Mouse (Mus musculus): Measurements from ENCODE around the gene Cdkn1b. TPM values are rescaled to one million over a fixed set of nuclear protein-coding genes. Genes with fewer than 3 reads are reported as not detected.

Cdkn1b gene
- total and polyA plus RNA-seq, 3 experiments, result 15.0 to 42.0 (median 35.9) TPM

DNA sequence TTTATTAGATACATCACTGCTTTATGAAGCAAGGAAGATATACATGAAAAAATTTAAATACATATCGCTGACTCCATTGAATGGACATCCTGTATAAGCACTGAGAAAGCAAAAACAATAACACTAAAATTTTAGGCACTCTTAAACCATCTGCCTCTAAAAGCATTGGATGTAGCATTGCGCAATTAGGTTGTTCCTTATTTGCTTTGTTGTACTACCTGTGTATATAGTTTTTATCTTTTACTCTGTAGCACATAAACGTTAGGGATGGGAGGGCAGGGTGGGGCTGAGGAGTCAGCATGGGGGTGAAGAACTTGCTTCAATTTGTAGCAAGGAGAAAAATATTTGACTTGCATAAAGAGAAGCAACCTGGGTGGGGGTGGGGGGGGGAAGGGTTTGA, 4.1 kb downstream of the Cdkn1b start:
- H3K4me1 ChIP-seq (ENCODE audit: control insufficient read depth, insufficient read depth, low read length), result peaks cover under 1% of the 10 kb centered on the region; the same call in 1 of the 2 replicates
- no peaks in the 10 kb centered on the region for H3K27me3 ChIP-seq (ENCODE audit: control insufficient read depth, insufficient read depth, low read length)
- intact Hi-C loops (cut with DNase I), result loop anchor here (5.0 kb wide), 1 partner anchor 58 kb away; the partner anchor contains the start of gene Apold1
- H3K36me3 ChIP-seq (ENCODE audit: control insufficient read depth, insufficient read depth, low read length), result peaks cover 20% of the 10 kb centered on the region
- H3K79me2 ChIP-seq (replicated peaks; ENCODE audit: control insufficient read depth, insufficient read depth, low read length), result no peaks in the 10 kb centered on the region; the same call in 1 of the 2 replicates
- no peak for TF ChIP-seq POLR2A (IDR thresholded peaks at IDR 0.05; ENCODE audit: insufficient read depth, low read depth, low read length)
- no peak for TF ChIP-seq CTCF (IDR thresholded peaks at IDR 0.05)
- no peak for TF ChIP-seq EP300 (IDR thresholded peaks at IDR 0.05; ENCODE audit: insufficient read depth, low read depth, low read length)
- 51% methylated on average over 3 of the region's 3 CpGs for WGBS
- no peak for DNase-seq
- no peak overlapping the region for H3K9ac ChIP-seq (ENCODE audit: low read depth, low read length)
- H3K4me3 ChIP-seq, result no peak overlapping the region
- H3K27ac ChIP-seq, result no peak overlapping the region

DNA sequence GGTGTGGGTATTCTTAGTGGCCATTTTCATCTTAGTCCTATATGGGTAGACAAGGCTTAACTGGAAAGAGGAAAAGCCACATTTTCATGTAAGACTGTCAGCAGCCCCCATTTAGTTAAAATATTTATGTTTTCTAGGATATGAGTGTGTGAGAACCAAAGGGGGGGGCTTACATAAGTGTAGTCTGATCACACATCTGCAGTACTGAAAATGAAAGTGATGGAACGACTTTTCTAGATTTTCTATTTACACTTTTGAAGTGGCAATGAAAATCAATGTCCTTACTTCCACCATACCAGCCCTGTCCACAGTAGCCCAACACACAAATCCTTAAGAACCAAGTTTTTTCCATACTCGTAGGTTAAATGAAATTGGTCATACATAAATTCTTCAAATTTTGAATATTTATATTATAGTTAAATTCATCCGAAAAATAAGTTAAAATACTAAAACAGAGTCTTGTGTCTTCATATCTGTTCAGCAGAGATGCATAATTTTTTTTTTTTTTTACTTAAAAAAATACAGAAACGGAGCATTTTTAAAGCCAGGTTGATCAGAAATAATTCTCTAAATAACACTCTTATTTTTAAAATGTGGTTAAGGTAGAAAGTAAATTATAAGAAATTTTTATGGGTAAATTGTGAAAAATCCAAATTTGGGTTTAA, 5.6 kb downstream of the Cdkn1b start:
- Histone ChIP-seq H3K79me2 (replicated peaks; ENCODE audit: control insufficient read depth, insufficient read depth, low read length) (no peaks in the 10 kb centered on the region; the same call in 1 of the 2 replicates), H3K36me3 (ENCODE audit: control insufficient read depth, insufficient read depth, low read length) (peaks cover 20% of the 10 kb centered on the region), H3K27ac (no peak overlapping the region; the same call in 1 of the 2 replicates), H3K4me3 (no peak overlapping the region), H3K27me3 (ENCODE audit: control insufficient read depth, insufficient read depth, low read length) (no peaks in the 10 kb centered on the region), H3K4me1 (ENCODE audit: control insufficient read depth, insufficient read depth, low read length) (no peaks in the 10 kb centered on the region; the same call in 1 of the 2 replicates), H3K9ac (ENCODE audit: low read depth, low read length) (no peak overlapping the region)
- DNase-seq, result no peak
- TF ChIP-seq CTCF (IDR thresholded peaks at IDR 0.05) (no peak), EP300 (IDR thresholded peaks at IDR 0.05; ENCODE audit: insufficient read depth, low read depth, low read length) (no peak), POLR2A (IDR thresholded peaks at IDR 0.05; ENCODE audit: insufficient read depth, low read depth, low read length) (no peak)
- WGBS, result 56% methylated on average over 4 of the region's 4 CpGs
- intact Hi-C loops (cut with DNase I), result no loop called here

DNA sequence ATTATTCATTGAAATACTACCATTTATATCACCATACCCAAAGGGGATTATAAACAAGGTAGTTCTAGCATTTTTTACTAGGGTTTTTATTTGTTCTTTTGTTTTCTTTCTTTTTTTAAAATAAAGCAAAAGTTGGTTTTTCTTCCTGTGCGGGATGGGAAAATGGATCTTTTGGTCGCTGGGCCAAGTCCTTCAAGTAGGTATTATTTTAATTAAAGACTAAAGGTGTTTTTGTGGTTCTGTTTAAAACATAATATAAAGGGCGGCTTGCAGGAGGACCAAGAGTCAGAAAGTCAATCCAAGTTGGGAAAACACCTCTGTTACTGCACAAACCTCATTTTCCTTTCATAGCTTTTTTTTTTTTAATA, 6.1 kb downstream of the Cdkn1b start:
- Histone ChIP-seq H3K4me1 (ENCODE audit: control insufficient read depth, insufficient read depth, low read length) (no peaks in the 10 kb centered on the region; the same call in 1 of the 2 replicates), H3K27ac (peak overlapping the region; percentile 89), H3K79me2 (replicated peaks; ENCODE audit: control insufficient read depth, insufficient read depth, low read length) (no peaks in the 10 kb centered on the region; the same call in 1 of the 2 replicates), H3K27me3 (ENCODE audit: control insufficient read depth, insufficient read depth, low read length) (no peaks in the 10 kb centered on the region), H3K9ac (ENCODE audit: low read depth, low read length) (peak overlapping the region; percentile 83), H3K4me3 (peak overlapping the region; percentile 78), H3K36me3 (ENCODE audit: control insufficient read depth, insufficient read depth, low read length) (peaks cover 20% of the 10 kb centered on the region)
- intact Hi-C loops (cut with DNase I), result no loop called here
- no peak for DNase-seq
- 35% methylated on average over 3 of the region's 3 CpGs for WGBS
- TF ChIP-seq POLR2A (IDR thresholded peaks at IDR 0.05; ENCODE audit: insufficient read depth, low read depth, low read length) (no peak), EP300 (IDR thresholded peaks at IDR 0.05; ENCODE audit: insufficient read depth, low read depth, low read length) (no peak), CTCF (IDR thresholded peaks at IDR 0.05) (no peak)

DNA sequence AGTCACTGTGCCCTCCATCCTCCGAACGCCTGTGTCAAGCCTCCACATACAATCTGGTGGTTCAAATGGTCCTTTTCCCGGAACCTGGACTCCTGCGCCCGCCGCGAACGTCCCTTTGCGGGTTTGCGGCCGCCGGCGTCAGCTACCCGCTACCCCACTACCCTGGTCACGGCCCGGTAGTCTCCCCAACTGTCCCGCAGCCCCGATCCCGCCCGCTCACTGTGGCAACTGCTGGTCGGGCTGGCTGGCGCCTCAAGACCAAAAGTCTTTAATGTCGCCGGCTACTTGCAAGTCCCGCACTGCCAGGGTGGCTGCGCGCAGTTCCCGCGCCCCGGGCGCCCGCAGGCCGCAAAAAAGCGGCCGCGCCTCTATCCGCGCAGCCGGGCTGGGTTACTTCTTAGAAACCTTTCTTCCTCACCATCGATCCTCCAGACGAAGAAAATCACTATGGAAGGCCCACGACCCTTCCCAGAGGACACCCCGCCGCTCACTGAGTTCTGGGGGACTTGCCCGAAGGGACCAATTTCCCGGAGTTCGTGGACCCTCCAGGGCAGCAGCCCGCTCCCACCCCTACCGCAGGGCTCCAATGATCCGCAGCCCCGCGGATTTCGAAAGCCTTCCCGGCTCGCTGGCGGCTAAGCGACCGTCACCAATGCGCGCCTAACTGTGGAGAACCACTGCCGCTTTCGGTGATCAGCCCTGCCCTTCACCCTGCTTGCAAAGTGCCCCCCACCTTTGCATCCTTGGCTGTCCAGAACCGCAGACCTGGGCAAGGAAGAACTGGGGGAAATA, 6.8 kb downstream of the Cdkn1b start:
- intact Hi-C loops (cut with DNase I), result no loop called here
- peak; percentile 79 to 83 for DNase-seq
- H3K4me1 ChIP-seq (ENCODE audit: control insufficient read depth, insufficient read depth, low read length), result no peaks in the 10 kb centered on the region; the same call in 1 of the 2 replicates

DNA sequence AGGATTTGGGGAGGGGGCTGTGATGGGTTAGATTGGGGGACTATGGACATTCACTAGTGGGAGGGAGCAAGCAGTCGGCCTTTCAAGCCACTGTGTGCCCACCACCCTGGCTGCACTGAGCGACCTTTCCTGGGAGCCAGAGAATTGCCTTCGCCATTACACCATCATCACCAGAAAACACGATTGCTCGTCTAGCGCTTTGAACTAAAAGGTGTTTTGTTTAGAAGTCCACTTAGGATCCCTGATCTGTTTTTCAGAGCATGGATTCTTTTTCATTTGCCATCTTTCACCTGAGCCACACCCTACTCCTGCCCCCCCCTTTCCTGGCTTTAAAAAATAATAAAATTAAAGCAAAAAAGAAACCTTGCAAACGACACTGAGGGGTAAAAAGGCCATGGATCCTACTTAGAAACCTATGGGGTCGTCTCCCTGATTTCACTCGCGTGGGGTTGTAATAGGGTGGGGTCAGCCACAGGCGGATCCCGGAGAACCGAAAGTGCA, 7.4 kb downstream of the Cdkn1b start:
- intact Hi-C loops (cut with DNase I), result loop anchor here (1.0 kb wide), 1 partner anchor 7 kb away; the partner anchor contains the start of gene Cdkn1b
- no peaks in the 10 kb centered on the region; the same call in 1 of the 2 replicates for H3K4me1 ChIP-seq (ENCODE audit: control insufficient read depth, insufficient read depth, low read length)
- under 1% methylated on average over 13 of the region's 13 CpGs for WGBS

More for the DNA sequence above, 6.8 kb downstream of the Cdkn1b start:
- under 1% methylated on average over 62 of the region's 63 CpGs for WGBS
- Histone ChIP-seq H3K79me2 (replicated peaks; ENCODE audit: control insufficient read depth, insufficient read depth, low read length) (no peaks in the 10 kb centered on the region; the same call in 1 of the 2 replicates), H3K27me3 (ENCODE audit: control insufficient read depth, insufficient read depth, low read length) (no peaks in the 10 kb centered on the region), H3K9ac (ENCODE audit: low read depth, low read length) (peak overlapping the region; percentile 83), H3K4me3 (peak overlapping the region; percentile 78), H3K36me3 (ENCODE audit: control insufficient read depth, insufficient read depth, low read length) (peaks cover 19% of the 10 kb centered on the region), H3K27ac (peak overlapping the region; percentile 89)
- TF ChIP-seq POLR2A (IDR thresholded peaks at IDR 0.05; ENCODE audit: insufficient read depth, low read depth, low read length) (no peak), EP300 (IDR thresholded peaks at IDR 0.05; ENCODE audit: insufficient read depth, low read depth, low read length) (no peak), CTCF (IDR thresholded peaks at IDR 0.05) (no peak)

More for the DNA sequence above, 7.4 kb downstream of the Cdkn1b start:
- Histone ChIP-seq H3K36me3 (ENCODE audit: control insufficient read depth, insufficient read depth, low read length) (peaks cover 12% of the 10 kb centered on the region), H3K4me3 (peak overlapping the region; percentile 78), H3K9ac (ENCODE audit: low read depth, low read length) (peak overlapping the region; percentile 83), H3K79me2 (replicated peaks; ENCODE audit: control insufficient read depth, insufficient read depth, low read length) (no peaks in the 10 kb centered on the region; the same call in 1 of the 2 replicates), H3K27ac (peak overlapping the region; percentile 89), H3K27me3 (ENCODE audit: control insufficient read depth, insufficient read depth, low read length) (no peaks in the 10 kb centered on the region)
- no peak for TF ChIP-seq EP300 (IDR thresholded peaks at IDR 0.05; ENCODE audit: insufficient read depth, low read depth, low read length)
- DNase-seq, result no peak

All from heart, adult 2 months (tissue).